Mouse (Mus musculus): ENCODE measurements around the gene Mafb. TPM values are rescaled to one million over a fixed set of nuclear protein-coding genes. Genes with fewer than 3 reads are reported as not detected.

The Mafb gene
- polyA plus RNA-seq, 1 experiment from 2014 or later = 3.3 TPM

GRCm38 (mm10) chr2:160361442-160362121, 5.3 kb downstream of the Mafb start:
- peaks cover 22% of the 10 kb centered on the region for H3K4me1 ChIP-seq
- no peak for ATAC-seq (ENCODE audit: borderline replicate concordance, extremely low read depth, low FRiP score, low TSS enrichment)

GRCm38 (mm10) chr2:160360234-160360874, 6.5 kb downstream of the Mafb start:
- 10% methylated on average over 8 of the region's 8 CpGs for WGBS
- H3K4me1 ChIP-seq = peaks cover 10% of the 10 kb centered on the region
- no peak overlapping the region for H3K27ac ChIP-seq
- H3K4me3 ChIP-seq = no peak overlapping the region
- no peak overlapping the region for H3K4me2 ChIP-seq
- no peaks in the 10 kb centered on the region for H3K9me3 ChIP-seq
- no peak for ATAC-seq (ENCODE audit: borderline replicate concordance, extremely low read depth, low FRiP score, low TSS enrichment)
- H3K27me3 ChIP-seq = peaks cover 77% of the 10 kb centered on the region
- no peaks in the 10 kb centered on the region for H3K36me3 ChIP-seq
- no peak overlapping the region for H3K9ac ChIP-seq

More at GRCm38 (mm10) chr2:160361442-160362121, 5.3 kb downstream of the Mafb start:
- Histone ChIP-seq H3K36me3 (no peaks in the 10 kb centered on the region), H3K4me2 (no peak overlapping the region), H3K9ac (no peak overlapping the region), H3K27me3 (peaks cover 89% of the 10 kb centered on the region), H3K4me3 (no peak overlapping the region), H3K27ac (no peak overlapping the region), H3K9me3 (no peaks in the 10 kb centered on the region)
- WGBS = 11% methylated on average over 16 of the region's 16 CpGs

GRCm38 (mm10) chr2:160358896-160359295, 8.0 kb downstream of the Mafb start:
- Histone ChIP-seq H3K4me3 (no peak overlapping the region), H3K27ac (no peak overlapping the region), H3K9ac (no peak overlapping the region), H3K27me3 (peaks cover 67% of the 10 kb centered on the region), H3K36me3 (no peaks in the 10 kb centered on the region), H3K4me2 (no peak overlapping the region), H3K4me1 (0 out of 2 replicates have a peak, but pooled peaks cover under 1% of the 10 kb centered on the region), H3K9me3 (no peaks in the 10 kb centered on the region)
- no peak for ATAC-seq (ENCODE audit: borderline replicate concordance, extremely low read depth, low FRiP score, low TSS enrichment)
- WGBS = 5% methylated on average over 4 of the region's 4 CpGs

- peaks cover 57% of the 10 kb centered on the region for H3K27me3 ChIP-seq
- H3K9me3 ChIP-seq = no peaks in the 10 kb centered on the region
- no peaks in the 10 kb centered on the region for H3K36me3 ChIP-seq
- 0 out of 2 replicates have a peak, but pooled peaks cover 7% of the 10 kb centered on the region for H3K4me1 ChIP-seq
- WGBS = 48% methylated on average over 4 of the region's 4 CpGs
- H3K9ac ChIP-seq = no peak overlapping the region
- ATAC-seq (ENCODE audit: borderline replicate concordance, extremely low read depth, low FRiP score, low TSS enrichment) = no peak
- H3K4me3 ChIP-seq = no peak overlapping the region
- no peak overlapping the region for H3K4me2 ChIP-seq
- H3K27ac ChIP-seq = no peak overlapping the region
These were observed 9.4 kb downstream of the Mafb start for GRCm38 (mm10) chr2:160357442-160357841.

- peaks cover 44% of the 10 kb centered on the region for H3K27me3 ChIP-seq
These were observed 10.7 kb downstream of the Mafb start for GRCm38 (mm10) chr2:160356132-160356531.

GRCm38 (mm10) chr2:160354319-160354718, 12.5 kb downstream of the Mafb start:
- 59% methylated on average over 2 of the region's 2 CpGs for WGBS
- no peak overlapping the region for H3K27ac ChIP-seq
- ATAC-seq (ENCODE audit: borderline replicate concordance, extremely low read depth, low FRiP score, low TSS enrichment) = no peak
- no peak overlapping the region for H3K4me3 ChIP-seq
- H3K4me2 ChIP-seq = no peak overlapping the region
- H3K4me1 ChIP-seq = 0 out of 2 replicates have a peak, but pooled peaks cover 7% of the 10 kb centered on the region
- H3K27me3 ChIP-seq = peaks cover 25% of the 10 kb centered on the region
- no peaks in the 10 kb centered on the region for H3K36me3 ChIP-seq
- H3K9me3 ChIP-seq = no peaks in the 10 kb centered on the region
- no peak overlapping the region for H3K9ac ChIP-seq

More at GRCm38 (mm10) chr2:160356132-160356531, 10.7 kb downstream of the Mafb start:
- no peak overlapping the region for H3K9ac ChIP-seq
- WGBS = 50% methylated on average over 5 of the region's 5 CpGs
- no peaks in the 10 kb centered on the region for H3K9me3 ChIP-seq
- no peaks in the 10 kb centered on the region for H3K36me3 ChIP-seq
- no peak for ATAC-seq (ENCODE audit: borderline replicate concordance, extremely low read depth, low FRiP score, low TSS enrichment)
- H3K27ac ChIP-seq = no peak overlapping the region
- H3K4me3 ChIP-seq = no peak overlapping the region
- 0 out of 2 replicates have a peak, but pooled peaks cover 7% of the 10 kb centered on the region for H3K4me1 ChIP-seq
- H3K4me2 ChIP-seq = no peak overlapping the region

GRCm38 (mm10) chr2:160353581-160353980, 13.3 kb downstream of the Mafb start:
- Histone ChIP-seq H3K27me3 (peaks cover 18% of the 10 kb centered on the region), H3K9ac (no peak overlapping the region), H3K27ac (peak overlapping the region; percentile 24; the same call in 1 of the 2 replicates), H3K9me3 (no peaks in the 10 kb centered on the region), H3K4me3 (no peak overlapping the region), H3K36me3 (no peaks in the 10 kb centered on the region), H3K4me1 (0 out of 2 replicates have a peak, but pooled peaks cover 7% of the 10 kb centered on the region), H3K4me2 (no peak overlapping the region)
- peak; percentile 77 for ATAC-seq (ENCODE audit: borderline replicate concordance, extremely low read depth, low FRiP score, low TSS enrichment)
- WGBS = 37% methylated on average over 2 of the region's 2 CpGs

- Histone ChIP-seq H3K27me3 (no peaks in the 10 kb centered on the region), H3K4me3 (no peak overlapping the region), H3K36me3 (no peaks in the 10 kb centered on the region), H3K4me1 (0 out of 2 replicates have a peak, but pooled peaks cover 7% of the 10 kb centered on the region), H3K9ac (no peak overlapping the region), H3K9me3 (no peaks in the 10 kb centered on the region), H3K4me2 (no peak overlapping the region), H3K27ac (no peak overlapping the region)
- no peak for ATAC-seq (ENCODE audit: borderline replicate concordance, extremely low read depth, low FRiP score, low TSS enrichment)
- WGBS = 43% methylated on average over 8 of the region's 8 CpGs
These were observed 15.8 kb downstream of the Mafb start for GRCm38 (mm10) chr2:160351038-160351574.

- H3K9me3 ChIP-seq = no peaks in the 10 kb centered on the region
- no peak overlapping the region for H3K4me3 ChIP-seq
- ATAC-seq (ENCODE audit: borderline replicate concordance, extremely low read depth, low FRiP score, low TSS enrichment) = no peak
- no peak overlapping the region for H3K4me2 ChIP-seq
- no peak overlapping the region for H3K9ac ChIP-seq
- H3K4me1 ChIP-seq = 0 out of 2 replicates have a peak, but pooled peaks cover 7% of the 10 kb centered on the region
- no peak overlapping the region for H3K27ac ChIP-seq
- no peaks in the 10 kb centered on the region for H3K36me3 ChIP-seq
- no peaks in the 10 kb centered on the region for H3K27me3 ChIP-seq
- 47% methylated on average over 4 of the region's 4 CpGs for WGBS
These were observed 17.3 kb downstream of the Mafb start for GRCm38 (mm10) chr2:160349578-160349977.

GRCm38 (mm10) chr2:160348796-160349195, 18.1 kb downstream of the Mafb start:
- Histone ChIP-seq H3K27me3 (no peaks in the 10 kb centered on the region), H3K9ac (no peak overlapping the region), H3K4me3 (no peak overlapping the region), H3K4me2 (no peak overlapping the region), H3K4me1 (0 out of 2 replicates have a peak, but pooled peaks cover 6% of the 10 kb centered on the region), H3K27ac (no peak overlapping the region), H3K9me3 (no peaks in the 10 kb centered on the region), H3K36me3 (no peaks in the 10 kb centered on the region)
- WGBS = 27% methylated on average over 7 of the region's 7 CpGs
- no peak for ATAC-seq (ENCODE audit: borderline replicate concordance, extremely low read depth, low FRiP score, low TSS enrichment)

GRCm38 (mm10) chr2:160348072-160348604, 18.7 kb downstream of the Mafb start:
- 62% methylated on average over 4 of the region's 4 CpGs for WGBS
- no peak overlapping the region for H3K27ac ChIP-seq
- no peaks in the 10 kb centered on the region for H3K9me3 ChIP-seq
- no peak overlapping the region for H3K4me3 ChIP-seq
- H3K36me3 ChIP-seq = no peaks in the 10 kb centered on the region
- no peak for ATAC-seq (ENCODE audit: borderline replicate concordance, extremely low read depth, low FRiP score, low TSS enrichment)
- H3K4me2 ChIP-seq = no peak overlapping the region
- no peaks in the 10 kb centered on the region for H3K4me1 ChIP-seq
- H3K9ac ChIP-seq = no peak overlapping the region
- H3K27me3 ChIP-seq = no peaks in the 10 kb centered on the region

- Histone ChIP-seq H3K4me2 (no peak overlapping the region), H3K9me3 (no peaks in the 10 kb centered on the region), H3K4me1 (no peaks in the 10 kb centered on the region), H3K27ac (no peak overlapping the region), H3K4me3 (no peak overlapping the region), H3K36me3 (no peaks in the 10 kb centered on the region), H3K9ac (no peak overlapping the region), H3K27me3 (no peaks in the 10 kb centered on the region)
- ATAC-seq (ENCODE audit: borderline replicate concordance, extremely low read depth, low FRiP score, low TSS enrichment) = no peak
These were observed 21.2 kb downstream of the Mafb start for GRCm38 (mm10) chr2:160345644-160346043.
